Mouse (Mus musculus): ENCODE measurements at regions not wholly inside any gene's neighbourhood (a gene's known extent, or its start where the extent isn't known, plus 50 kb on each side); places are given as distances from the start of the nearest gene placed in this dataset.
"Not testable (repeated sequence)": the region's sequence is repeated elsewhere in the genome, so short reads cannot be mapped to it uniquely, and the experiment has no call there.

- not testable (repeated sequence) for TF ChIP-seq POLR2A (IDR thresholded peaks at IDR 0.05; ENCODE audit: low read depth, low read length); CTCF (conservative IDR thresholded peaks at IDR 0.05; ENCODE audit: insufficient read depth, insufficient read length, low read depth, low read length)
These were observed 63.9 kb upstream of the Tnfrsf8 start for GRCm38 (mm10) chr4:145378876-145379275.

Measured in kidney, adult 2 months (tissue).